Mouse (Mus musculus): Measurements from ENCODE around the gene Olfr553.
"Not testable (repeated sequence)": the region's sequence is repeated elsewhere in the genome, so short reads cannot be mapped to it uniquely, and the experiment has no call there.

Gene Olfr553

DNA sequence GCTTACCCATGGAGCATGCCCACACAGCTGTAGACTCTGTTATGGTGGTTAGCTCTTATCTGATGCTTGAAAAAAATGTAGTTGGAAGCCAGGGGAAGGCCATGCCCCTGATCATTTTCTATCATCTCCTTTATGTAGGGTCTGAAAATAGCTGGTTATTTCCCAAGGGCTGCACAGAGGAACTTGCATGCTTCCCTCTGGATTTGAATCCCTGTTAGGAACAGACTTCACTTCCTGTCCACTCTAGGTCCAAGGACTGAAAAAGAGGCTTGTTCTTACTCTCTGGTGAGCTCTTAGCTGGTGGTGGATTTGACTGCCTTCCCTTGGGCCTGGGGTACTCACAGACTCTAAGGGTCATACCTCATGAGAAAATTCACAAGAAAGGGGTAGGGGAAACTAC is at the start of gene Olfr553:
Olfr553 (minus strand) TSS at position 101 of the 400 bp plus-strand sequence.
- no peak for DNase-seq (ENCODE audit: low spot score in 2 of 2)

- DNase-seq (ENCODE audit: low spot score in 2 of 2), result peak in 1 of 2 experiments; percentile 12
Measured at GRCm38 (mm10) chr7:102665378-102665777, 47.4 kb upstream of the Olfr553 start.

- no peak for DNase-seq (ENCODE audit: low spot score in 2 of 2)
Measured at GRCm38 (mm10) chr7:102664599-102664998, 46.6 kb upstream of the Olfr553 start, which contains the start of gene Olfr556. Gene Olfr556, plus strand, starts transcription at chr7:102664899.

DNA sequence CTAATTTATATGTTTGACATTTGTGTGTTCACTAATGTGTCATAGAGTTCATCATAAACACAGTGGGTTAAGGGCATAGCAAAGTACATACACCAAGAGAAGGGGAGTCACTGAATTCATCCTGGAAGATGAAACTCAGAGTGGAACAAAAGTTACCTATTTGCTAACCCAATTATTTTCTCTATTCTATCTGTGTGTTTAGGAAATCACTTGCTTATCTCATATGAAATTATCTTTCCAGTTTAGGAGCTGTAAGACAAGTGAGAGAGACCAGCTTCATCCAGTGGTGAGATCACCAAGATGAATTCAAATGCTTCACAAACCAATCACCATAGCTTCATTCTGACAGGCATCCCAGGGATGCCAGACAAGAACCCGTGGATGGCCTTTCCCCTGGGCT is 40.5 kb upstream of the Olfr553 start, which contains the start of gene Olfr555:
Olfr555 (plus strand) TSS at position 301 of the 400 bp plus-strand sequence.
- DNase-seq (ENCODE audit: low spot score in 2 of 2), result no peak

- DNase-seq (ENCODE audit: low spot score in 2 of 2), result not testable (repeated sequence)
Measured at GRCm38 (mm10) chr7:102644945-102645344, 26.9 kb upstream of the Olfr553 start.

- no peak for DNase-seq (ENCODE audit: low spot score in 2 of 2)
Measured at GRCm38 (mm10) chr7:102638132-102638531, 20.1 kb upstream of the Olfr553 start, which contains the start of gene Olfr554. Gene Olfr554, plus strand, starts transcription at chr7:102638432.

DNA sequence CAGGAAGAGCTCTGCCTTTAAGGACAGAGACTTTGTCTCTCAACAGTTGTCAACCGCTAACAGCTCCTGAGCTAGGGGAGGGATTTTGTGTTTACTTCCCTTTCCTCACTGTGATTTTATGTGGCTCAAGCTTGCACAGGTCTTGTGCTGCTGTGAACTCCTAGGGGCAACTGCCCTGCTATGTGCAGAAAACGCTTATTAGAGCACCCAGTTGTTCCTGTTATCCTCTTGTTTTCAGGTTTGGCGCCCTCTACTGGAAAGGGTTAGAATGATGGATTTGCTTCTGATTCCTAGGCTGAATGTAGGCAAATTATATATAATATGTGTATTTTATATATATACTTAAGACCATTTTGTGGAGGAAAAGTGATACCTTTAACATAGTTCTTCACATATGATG is 18.6 kb upstream of the Olfr553 start:
- peak; percentile 27 to 39 for DNase-seq (ENCODE audit: low spot score in 2 of 2)

DNA sequence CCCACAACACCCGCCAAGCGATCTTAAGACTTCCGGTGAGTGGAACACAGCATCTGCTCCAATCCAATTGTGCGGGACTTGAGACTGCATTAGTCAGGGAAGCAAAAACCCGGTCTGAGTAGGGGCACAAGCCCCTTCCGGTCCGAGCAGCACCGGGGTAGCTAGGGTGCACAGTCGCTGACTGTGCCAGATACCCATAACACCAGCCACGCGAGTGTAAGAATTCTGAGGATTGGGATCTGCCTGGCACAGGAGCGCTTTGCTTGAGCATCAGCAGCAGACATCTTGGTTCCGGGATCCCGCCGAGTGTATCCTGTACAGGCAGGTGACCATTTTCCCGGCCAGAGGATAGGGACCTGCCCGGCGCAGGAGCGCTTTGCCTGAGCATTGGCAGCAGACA is 2.4 kb upstream of the Olfr553 start:
- not testable (repeated sequence) for DNase-seq (ENCODE audit: low spot score in 2 of 2)

- no peak for DNase-seq (ENCODE audit: low spot score in 2 of 2)
Measured at GRCm38 (mm10) chr7:102619608-102620007, 1.6 kb upstream of the Olfr553 start.

DNA sequence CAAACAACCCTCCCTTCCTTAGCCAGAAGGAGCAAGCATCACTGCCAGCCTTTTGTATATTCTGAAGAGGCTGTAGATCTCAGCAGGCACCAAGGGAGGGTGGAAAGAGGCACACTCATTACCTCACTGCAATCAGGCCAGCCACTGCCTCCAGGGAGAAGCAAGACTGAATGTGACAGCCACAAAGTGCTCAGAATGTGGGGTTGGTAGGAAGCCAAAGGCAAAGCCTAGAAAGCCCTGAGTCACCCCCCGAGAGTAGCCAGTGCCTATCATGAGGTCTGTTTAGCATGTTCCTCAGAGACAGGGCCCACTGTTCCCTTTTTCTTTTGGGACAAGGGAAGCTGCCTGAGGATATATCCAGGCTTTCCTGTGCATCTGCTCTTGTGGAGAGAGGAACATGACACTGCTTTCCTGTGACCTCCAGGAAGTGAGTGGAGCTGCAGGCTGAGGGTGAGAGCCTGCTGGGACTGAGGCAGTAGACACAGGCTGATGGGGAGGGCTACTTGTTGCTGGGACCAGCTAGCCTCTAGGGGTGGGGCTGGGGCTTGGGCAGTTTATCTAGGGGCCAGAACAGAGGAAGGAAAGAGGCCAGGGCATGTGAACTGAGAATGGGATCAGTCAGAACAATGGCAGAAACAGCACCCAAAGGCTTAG is 20.5 kb downstream of the Olfr553 start, which contains the start of gene Olfr552:
Olfr552 (plus strand) TSS at position 393 of the 654 bp plus-strand sequence.
- DNase-seq (ENCODE audit: low spot score in 2 of 2), result no peak

DNA sequence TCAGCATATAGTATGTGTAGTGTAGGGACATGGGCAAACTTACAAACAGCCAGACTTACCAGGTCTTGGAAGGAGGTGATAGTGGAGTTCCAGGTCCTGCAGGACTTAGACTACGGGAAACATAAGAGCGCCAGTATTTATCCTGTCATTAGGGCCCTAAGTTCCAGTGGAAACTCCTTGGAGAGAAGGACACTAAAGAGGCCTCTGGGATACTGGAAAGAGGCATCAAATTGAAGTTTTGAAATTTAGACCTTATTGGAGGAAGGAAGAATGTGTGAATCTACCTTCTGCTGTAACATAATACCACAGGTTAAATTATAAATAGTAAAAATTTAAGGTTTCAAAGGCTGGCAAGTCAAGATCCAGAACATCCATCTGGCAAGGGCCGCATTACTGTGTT is 26.2 kb downstream of the Olfr553 start, which contains the start of gene Olfr551:
Olfr551 (minus strand) TSS at position 101 of the 400 bp plus-strand sequence.
- DNase-seq (ENCODE audit: low spot score in 2 of 2), result no peak

DNA sequence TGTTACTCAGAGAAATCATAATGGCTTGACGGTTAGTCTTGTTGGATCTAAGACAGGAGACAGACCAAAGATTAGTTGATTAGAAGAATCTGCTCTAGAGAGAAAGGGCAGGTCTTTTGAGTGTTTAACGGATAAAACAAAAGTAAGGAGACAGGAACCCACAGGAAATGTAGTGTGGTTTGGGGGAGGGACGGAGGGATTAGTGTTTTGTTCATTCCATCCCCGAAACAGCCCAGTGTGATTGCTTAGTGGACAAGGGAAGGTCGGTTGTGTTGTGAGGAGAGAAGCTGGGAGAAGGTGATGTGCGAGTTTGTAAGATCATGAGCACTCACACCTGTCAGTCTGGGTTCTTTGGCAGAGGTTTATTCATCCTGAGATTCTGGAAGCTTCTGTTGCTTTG is 42.0 kb downstream of the Olfr553 start:
- no peak for DNase-seq (ENCODE audit: low spot score in 2 of 2)

- no peak for DNase-seq (ENCODE audit: low spot score in 2 of 2)
Measured at GRCm38 (mm10) chr7:102573174-102573830, 44.7 kb downstream of the Olfr553 start.

- peak in 1 of 2 experiments; percentile 9 for DNase-seq (ENCODE audit: low spot score in 2 of 2)
Measured at GRCm38 (mm10) chr7:102571142-102571541, 46.9 kb downstream of the Olfr553 start, which contains the start of gene Olfr550. Gene Olfr550, plus strand, starts transcription at chr7:102571442.

DNA sequence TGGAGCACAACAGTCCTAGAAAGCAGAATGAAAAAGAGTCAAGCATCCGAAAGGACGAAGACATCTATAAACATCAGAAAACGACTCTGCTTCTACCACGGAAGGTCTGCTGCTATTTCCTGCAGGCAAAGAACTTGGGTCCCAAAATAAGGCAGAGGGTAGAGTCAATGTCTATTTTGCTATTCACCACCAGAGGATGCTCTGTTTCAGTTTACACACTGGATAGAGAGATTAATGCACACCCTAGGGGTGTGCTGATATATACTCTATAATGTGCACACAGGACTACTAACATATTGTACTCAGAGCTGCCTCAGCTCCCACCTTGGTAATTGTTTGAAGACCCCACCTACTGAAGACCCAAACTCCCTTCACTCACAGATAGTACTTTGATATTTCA is 51.8 kb downstream of the Olfr553 start:
- no peak for DNase-seq (ENCODE audit: low spot score in 2 of 2)

DNA sequence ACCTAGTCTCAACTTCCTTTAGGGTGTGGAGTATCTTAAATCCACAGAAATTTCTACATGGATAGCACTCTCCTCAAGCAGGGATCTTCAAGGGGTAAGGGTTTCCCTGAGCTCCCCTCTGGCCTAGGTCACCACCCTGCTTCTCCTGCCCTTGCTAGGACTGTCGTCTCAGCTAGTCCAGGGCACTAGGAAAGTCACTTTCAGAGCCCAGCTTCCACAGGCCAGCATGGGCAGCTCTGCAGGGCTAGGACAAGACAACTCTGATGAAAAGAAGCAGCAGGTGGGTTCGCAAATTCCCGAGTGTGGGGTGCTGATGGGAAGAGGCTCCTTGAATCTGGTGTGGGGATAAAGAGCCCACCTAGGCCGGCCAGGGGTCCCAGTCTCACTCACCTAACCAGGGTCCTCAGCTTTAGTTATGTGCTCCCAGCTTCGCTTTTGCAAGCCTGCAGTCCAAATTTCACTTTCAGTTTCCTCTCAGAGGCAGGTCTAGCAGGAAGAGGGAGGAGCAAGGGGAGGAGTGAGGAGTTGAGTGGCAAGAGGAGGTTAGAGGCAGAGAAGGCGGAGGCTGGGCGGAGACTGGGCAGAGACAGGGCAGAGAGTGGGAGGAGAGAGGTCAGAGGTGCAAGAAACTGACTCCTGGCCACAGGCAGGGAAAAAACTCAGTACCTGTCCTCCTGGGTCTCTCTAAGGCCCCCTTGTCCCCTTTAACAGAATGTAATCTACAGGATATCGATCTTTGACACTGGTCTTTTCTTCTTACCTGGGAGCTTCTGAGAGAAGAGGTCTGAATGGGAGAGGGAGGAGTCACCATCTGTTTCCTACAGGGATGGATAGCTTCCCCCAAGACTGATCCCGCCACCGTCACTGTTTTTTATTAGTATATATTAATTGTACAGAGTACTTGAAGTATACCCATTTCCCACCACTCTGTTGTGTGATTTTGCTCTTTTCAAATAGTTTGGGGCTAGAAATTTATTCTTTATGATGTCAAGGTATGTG is 52.7 kb downstream of the Olfr553 start, which contains the start of gene Trim21:
Trim21 (minus strand) TSS at position 488 of the 999 bp plus-strand sequence.
- DNase-seq (ENCODE audit: low spot score in 2 of 2), result peak; percentile 49 to 52

Measured in right cerebral cortex, adult 2 months (tissue).